Mouse (Mus musculus) heart, embryonic 11.5 days (tissue): ENCODE data around the gene Ntf3. TPM values are rescaled to one million over a fixed set of nuclear protein-coding genes. Genes with fewer than 3 reads are reported as not detected.

Experiments used
- ATAC-seq: fragments of 200-750 bp; cut with Nextera tagmentation; replicated peaks from 2 replicates; pipeline ENCODE4 v1.8.0; 2017; ENCODE audit warnings: moderate library complexity; ENCODE audit not compliant: insufficient number of reproducible peaks, low FRiP score, low TSS enrichment
- H3K27ac ChIP-seq: fragments of 300-500 bp; sonication (generic); 2 replicates; pipeline ENCODE4 v1.5.1; 2014; ENCODE audit warnings: mild to moderate bottlenecking, low read depth, low read length
- H3K27me3 ChIP-seq: fragments of 300-500 bp; sonication (generic); 2 replicates; pipeline ENCODE4 v1.6.1; 2014; ENCODE audit warnings: mild to moderate bottlenecking, low read length, mixed read lengths; ENCODE audit not compliant: control insufficient read depth, insufficient read depth
- H3K36me3 ChIP-seq: fragments of 300-500 bp; sonication (generic); 2 replicates; pipeline ENCODE4 v1.6.1; 2014; ENCODE audit warnings: mild to moderate bottlenecking, low read length, moderate library complexity, mixed read lengths; ENCODE audit not compliant: control insufficient read depth, insufficient read depth
- H3K4me1 ChIP-seq: fragments of 300-500 bp; sonication (generic); 2 replicates; pipeline ENCODE4 v1.6.1; 2014; ENCODE audit warnings: low read length; ENCODE audit not compliant: control insufficient read depth, insufficient read depth
- H3K4me2 ChIP-seq: fragments of 300-500 bp; sonication (generic); 2 replicates; pipeline ENCODE4 v1.6.1; 2014; ENCODE audit warnings: mild to moderate bottlenecking, moderate library complexity
- H3K4me3 ChIP-seq: fragments of 300-500 bp; sonication (generic); 2 replicates; pipeline ENCODE4 v1.5.1; 2014; ENCODE audit warnings: low read depth, low read length
- H3K9ac ChIP-seq: fragments of 300-500 bp; sonication (generic); 2 replicates; pipeline ENCODE4 v1.6.1; 2014; ENCODE audit warnings: mild to moderate bottlenecking, low read depth, low read length, moderate library complexity
- H3K9me3 ChIP-seq: fragments of 300-500 bp; sonication (generic); replicated peaks from 2 replicates; pipeline ENCODE4 v1.6.1; 2016; ENCODE audit warnings: low read length; ENCODE audit not compliant: control insufficient read depth
- WGBS: fragments of 180-500 bp; shearing (Covaris S2); extraction: QIAGEN DNeasy Blood & Tissue Kit; methylation state at CpG from one replicate; pipeline ENCODE4 v1.1.7; 2014; ENCODE audit not compliant: insufficient replicate concordance; 5-methylcytosine and 5-hydroxymethylcytosine counted together
- polyA plus RNA-seq: library from polyadenylated mRNA; unstranded; fragments of >200 nt; fragmentation: Nextera tagmentation; extraction: Ambion mirVana; gene quantifications from 2 replicates; pipeline ENCODE4 v1.2.1, GENCODE M21; 2014

Gene Ntf3
- polyA plus RNA-seq: 8.6 and 8.8 TPM in 2 replicates

DNA sequence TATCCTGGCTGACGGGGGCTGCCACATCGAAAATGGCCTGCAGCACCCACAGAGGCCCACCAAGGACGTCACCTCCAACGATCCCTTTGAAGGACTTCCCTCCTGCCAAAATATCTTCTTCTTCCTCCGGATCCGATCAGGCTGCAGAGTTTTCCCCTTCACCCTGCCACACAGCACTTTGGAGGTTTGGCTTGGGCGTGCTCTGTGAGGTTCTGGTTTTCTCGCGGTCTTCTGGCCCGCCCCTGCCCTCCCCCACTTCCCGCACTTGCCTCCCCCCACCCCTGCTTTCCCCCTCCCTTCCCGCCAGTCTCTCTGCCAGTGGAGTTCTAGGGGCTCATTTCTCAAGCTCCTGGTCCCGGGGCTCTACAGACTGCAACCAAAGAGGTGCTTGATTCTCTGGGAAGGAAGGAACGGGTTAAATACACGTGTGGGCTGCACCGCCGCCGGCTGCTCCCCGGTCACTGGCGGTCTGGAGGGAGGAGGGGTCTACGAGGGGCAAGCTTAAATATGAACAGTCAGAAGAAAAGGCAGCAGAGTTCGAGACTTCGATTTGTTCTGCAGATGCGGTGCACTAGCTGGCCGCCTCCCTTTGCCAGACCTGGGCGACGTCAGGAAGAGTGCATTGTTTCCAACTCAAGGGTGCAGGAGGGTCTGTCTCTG lies at the start of gene Ntf3:
Gene Ntf3, minus strand, starts transcription at position 363 of the 660 bp plus-strand sequence.
- 0 out of 2 replicates have a peak within 1 kb of the TSS, but pooled peaks have one; percentile 22 for H3K27ac ChIP-seq
- ATAC-seq: no peak

DNA sequence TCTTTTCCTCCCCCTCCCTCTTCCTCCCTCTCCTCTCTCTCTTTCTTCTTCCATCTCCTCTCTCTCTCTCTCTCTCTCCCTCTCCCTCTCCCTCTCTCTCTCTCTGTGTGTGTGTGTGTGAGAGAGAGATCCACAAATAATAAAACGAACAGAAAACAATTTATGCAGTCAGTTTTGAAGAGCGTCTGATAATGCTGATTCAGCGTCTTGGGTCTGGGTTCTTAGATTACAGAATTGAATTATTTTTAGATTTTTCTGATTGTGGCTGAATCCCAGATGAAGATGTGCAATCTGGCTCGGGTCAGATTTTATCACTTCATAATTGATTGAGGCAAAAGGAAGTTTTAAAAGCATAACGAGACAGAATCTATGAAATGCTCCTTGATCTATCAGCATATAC lies 46.6 kb upstream of the Ntf3 start:
- 71% methylated on average over 5 of the region's 5 CpGs for WGBS
- H3K27me3 ChIP-seq: no peaks in the 10 kb centered on the region
- no peak for ATAC-seq

More for the DNA sequence above, at the start of gene Ntf3:
- Histone ChIP-seq H3K4me1 (peaks cover 22% of the 10 kb centered on the region), H3K4me3 (peak within 1 kb of the TSS; percentile 46), H3K9me3 (no peaks in the 10 kb centered on the region), H3K36me3 (no peaks in the 10 kb centered on the region), H3K9ac (peak within 1 kb of the TSS; percentile 64), H3K27me3 (peaks cover 15% of the 10 kb centered on the region), H3K4me2 (peak within 1 kb of the TSS; percentile 83)
- under 1% methylated on average over 27 of the region's 27 CpGs for WGBS

DNA sequence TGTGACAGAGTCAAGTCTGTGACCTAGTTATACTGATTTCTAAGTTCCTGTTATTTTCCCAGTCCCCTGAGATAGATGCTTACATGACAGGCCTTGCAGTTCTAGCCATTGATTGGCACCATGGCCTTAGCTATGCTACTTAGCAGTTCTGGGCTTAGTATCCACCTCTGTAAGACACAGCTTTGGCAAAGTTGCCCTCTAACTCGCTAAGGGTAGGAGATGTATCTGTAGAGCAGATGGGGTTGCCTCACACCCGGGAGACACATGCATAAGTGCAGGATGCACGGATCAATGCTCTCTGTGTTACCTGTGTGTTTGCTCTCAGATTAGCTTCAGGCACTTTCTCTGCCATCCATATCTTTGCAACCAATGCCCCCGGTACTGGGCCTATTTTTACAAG lies 36.7 kb upstream of the Ntf3 start:
- Histone ChIP-seq H3K9ac (no peak overlapping the region), H3K4me2 (no peak overlapping the region), H3K36me3 (no peaks in the 10 kb centered on the region), H3K9me3 (no peaks in the 10 kb centered on the region), H3K27me3 (0 out of 2 replicates have a peak, but pooled peaks cover 3% of the 10 kb centered on the region), H3K4me3 (no peak overlapping the region), H3K4me1 (peaks cover 8% of the 10 kb centered on the region), H3K27ac (no peak overlapping the region)
- 75% methylated on average over 4 of the region's 4 CpGs for WGBS
- ATAC-seq: no peak

More for the DNA sequence above, 46.6 kb upstream of the Ntf3 start:
- no peak overlapping the region for H3K27ac ChIP-seq
- no peak overlapping the region for H3K9ac ChIP-seq
- H3K36me3 ChIP-seq: no peaks in the 10 kb centered on the region
- no peak overlapping the region for H3K4me2 ChIP-seq
- H3K9me3 ChIP-seq: no peaks in the 10 kb centered on the region
- no peak overlapping the region for H3K4me3 ChIP-seq
- H3K4me1 ChIP-seq: no peaks in the 10 kb centered on the region

DNA sequence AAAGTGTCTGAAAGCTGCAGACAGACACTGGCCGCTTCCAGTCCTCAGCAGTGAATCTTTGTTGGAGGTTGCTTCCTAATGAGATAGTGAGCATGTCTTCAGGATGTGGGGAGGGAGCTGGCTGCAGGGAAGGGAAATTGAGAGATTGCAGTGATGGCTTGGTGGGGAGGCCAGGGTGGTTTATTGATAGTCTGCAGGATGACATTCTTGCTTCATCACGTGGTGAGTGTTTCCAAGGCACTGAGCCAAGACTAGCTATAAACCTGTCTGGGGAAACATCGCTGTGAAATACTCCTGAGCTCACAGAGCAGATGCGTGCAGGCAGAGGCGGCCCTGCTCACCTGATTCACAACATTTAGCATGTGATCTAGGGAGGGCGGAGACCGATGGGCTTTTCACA lies 36.2 kb upstream of the Ntf3 start:
- Histone ChIP-seq H3K9ac (no peak overlapping the region), H3K27ac (no peak overlapping the region), H3K27me3 (0 out of 2 replicates have a peak, but pooled peaks cover 3% of the 10 kb centered on the region), H3K4me2 (no peak overlapping the region), H3K36me3 (no peaks in the 10 kb centered on the region), H3K4me3 (no peak overlapping the region), H3K9me3 (no peaks in the 10 kb centered on the region), H3K4me1 (peaks cover 8% of the 10 kb centered on the region)
- ATAC-seq: peak; percentile 73
- WGBS: 48% methylated on average over 7 of the region's 7 CpGs

DNA sequence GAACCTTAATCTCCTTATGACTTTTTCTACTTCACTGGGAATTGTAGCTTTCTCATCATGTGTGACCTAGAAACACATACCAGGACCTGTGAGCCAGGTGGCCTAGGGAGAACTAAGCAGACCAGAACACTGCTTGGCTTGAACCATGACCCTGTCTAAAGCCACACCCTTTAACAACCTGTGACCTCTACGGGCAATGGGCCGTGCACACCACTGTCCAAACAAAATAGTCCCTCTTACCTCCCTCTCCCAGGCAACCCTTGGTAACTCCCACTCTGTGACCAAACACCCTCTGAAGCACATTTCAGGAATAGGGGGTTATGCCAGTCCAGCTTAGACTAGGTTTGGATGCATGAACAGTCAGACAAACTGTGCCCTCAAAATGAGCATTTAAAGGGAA lies 35.0 kb upstream of the Ntf3 start:
- ATAC-seq: no peak
- no peaks in the 10 kb centered on the region for H3K9me3 ChIP-seq
- 74% methylated on average over 2 of the region's 2 CpGs for WGBS
- H3K4me3 ChIP-seq: no peak overlapping the region
- no peak overlapping the region for H3K9ac ChIP-seq
- H3K27ac ChIP-seq: no peak overlapping the region
- no peak overlapping the region for H3K4me2 ChIP-seq
- peaks cover 8% of the 10 kb centered on the region for H3K4me1 ChIP-seq
- H3K36me3 ChIP-seq: no peaks in the 10 kb centered on the region
- 0 out of 2 replicates have a peak, but pooled peaks cover 3% of the 10 kb centered on the region for H3K27me3 ChIP-seq

DNA sequence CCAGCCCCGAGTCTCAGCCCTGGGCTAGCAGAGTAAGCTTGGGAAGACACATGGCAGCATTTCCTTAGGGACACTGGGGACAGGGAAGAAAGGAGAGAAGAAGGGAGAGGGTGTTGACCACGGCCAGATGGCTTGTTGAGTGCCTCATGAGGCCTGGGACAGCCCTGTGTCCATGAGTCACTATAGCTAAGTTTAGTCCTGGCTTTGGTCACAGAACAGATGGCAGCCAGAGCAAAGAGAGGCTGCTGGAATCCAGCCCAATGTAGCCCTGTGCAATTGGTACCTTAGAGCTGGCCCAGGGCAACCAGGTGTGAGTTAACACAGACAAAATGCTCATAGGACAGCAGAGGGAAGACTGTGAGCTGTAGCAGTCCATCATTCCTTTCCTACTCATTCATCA lies 33.2 kb upstream of the Ntf3 start:
- Histone ChIP-seq H3K36me3 (no peaks in the 10 kb centered on the region), H3K4me3 (no peak overlapping the region), H3K27me3 (0 out of 2 replicates have a peak, but pooled peaks cover 3% of the 10 kb centered on the region), H3K4me1 (peaks cover 8% of the 10 kb centered on the region), H3K4me2 (no peak overlapping the region), H3K27ac (no peak overlapping the region), H3K9ac (no peak overlapping the region), H3K9me3 (no peaks in the 10 kb centered on the region)
- ATAC-seq: no peak
- WGBS: 68% methylated on average over 2 of the region's 2 CpGs

DNA sequence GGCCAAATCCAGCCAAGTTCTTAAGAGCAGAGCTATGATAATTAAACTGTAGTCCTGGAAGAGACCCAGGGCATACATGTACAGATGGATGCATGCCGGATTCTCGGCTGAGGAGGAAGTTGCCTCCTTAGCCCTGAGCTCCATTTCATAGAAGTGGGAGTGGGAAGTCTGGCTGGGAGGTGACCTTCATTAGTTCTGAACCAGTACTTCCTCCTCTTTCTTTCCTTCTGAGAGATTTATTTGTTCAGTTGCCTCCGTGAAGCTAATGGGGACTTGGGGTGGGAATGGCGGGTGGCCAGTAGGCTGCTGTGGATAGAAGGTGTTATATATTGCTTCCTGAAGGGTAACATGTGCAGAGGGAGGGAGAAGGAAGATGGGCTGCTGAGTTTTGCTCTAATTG lies 28.1 kb upstream of the Ntf3 start:
- Histone ChIP-seq H3K4me1 (no peaks in the 10 kb centered on the region), H3K4me3 (no peak overlapping the region), H3K9ac (no peak overlapping the region), H3K4me2 (no peak overlapping the region), H3K27ac (no peak overlapping the region), H3K36me3 (no peaks in the 10 kb centered on the region), H3K9me3 (no peaks in the 10 kb centered on the region), H3K27me3 (0 out of 2 replicates have a peak, but pooled peaks cover 3% of the 10 kb centered on the region)
- 81% methylated on average over 4 of the region's 4 CpGs for WGBS
- no peak for ATAC-seq

DNA sequence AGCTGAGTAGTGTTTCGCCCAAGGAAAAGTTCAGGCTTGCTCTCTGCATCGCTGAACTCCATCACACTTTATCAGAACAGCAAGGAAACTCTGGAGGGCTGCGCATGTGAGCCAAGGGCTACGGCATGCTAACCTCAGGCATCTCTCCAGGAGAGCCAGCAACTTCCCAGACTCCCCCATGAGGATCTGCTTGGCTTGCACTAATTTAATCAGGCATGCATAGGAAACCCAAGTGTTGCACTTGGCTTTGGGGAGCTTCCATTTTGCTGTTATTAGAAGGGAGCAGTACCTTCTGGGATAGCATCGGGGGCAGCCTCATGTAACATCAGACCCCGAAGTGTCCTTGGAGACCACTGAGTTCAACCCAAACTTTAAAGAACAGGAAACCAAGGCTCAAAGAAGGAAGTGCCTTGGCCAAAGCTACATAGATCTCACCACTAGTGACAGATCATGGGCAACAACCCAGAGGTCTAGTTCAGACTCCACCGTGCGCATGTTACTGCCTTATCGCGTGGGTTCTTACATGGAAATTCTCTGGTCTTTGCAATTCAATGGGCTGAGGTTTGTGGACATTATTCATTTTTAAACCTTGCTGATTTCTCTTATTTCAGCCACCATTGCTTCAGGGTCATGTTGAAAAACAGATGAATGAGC lies 23.6 kb upstream of the Ntf3 start:
- no peak overlapping the region for H3K4me3 ChIP-seq
- H3K27me3 ChIP-seq: no peaks in the 10 kb centered on the region
- no peaks in the 10 kb centered on the region for H3K36me3 ChIP-seq
- no peaks in the 10 kb centered on the region for H3K4me1 ChIP-seq
- H3K27ac ChIP-seq: no peak overlapping the region
- no peak overlapping the region for H3K4me2 ChIP-seq
- no peak for ATAC-seq
- 83% methylated on average over 10 of the region's 10 CpGs for WGBS
- H3K9ac ChIP-seq: no peak overlapping the region
- no peaks in the 10 kb centered on the region for H3K9me3 ChIP-seq
